Mouse (Mus musculus) erythroblast, embryonic 14.5 days (primary cell): ENCODE measurements around the gene 4930435E12Rik.

Source experiments
- GATA1 ChIP-seq: IDR thresholded peaks from 2 replicates; pipeline ENCODE4 v1.6.1; 2012; ENCODE audit warnings: low read length, inconsistent platforms, mixed read lengths
- TAL1 ChIP-seq: IDR thresholded peaks from 3 replicates; pipeline ENCODE4 v1.6.1; 2012; ENCODE audit warnings: low read length, inconsistent platforms, mixed read lengths

DNA sequence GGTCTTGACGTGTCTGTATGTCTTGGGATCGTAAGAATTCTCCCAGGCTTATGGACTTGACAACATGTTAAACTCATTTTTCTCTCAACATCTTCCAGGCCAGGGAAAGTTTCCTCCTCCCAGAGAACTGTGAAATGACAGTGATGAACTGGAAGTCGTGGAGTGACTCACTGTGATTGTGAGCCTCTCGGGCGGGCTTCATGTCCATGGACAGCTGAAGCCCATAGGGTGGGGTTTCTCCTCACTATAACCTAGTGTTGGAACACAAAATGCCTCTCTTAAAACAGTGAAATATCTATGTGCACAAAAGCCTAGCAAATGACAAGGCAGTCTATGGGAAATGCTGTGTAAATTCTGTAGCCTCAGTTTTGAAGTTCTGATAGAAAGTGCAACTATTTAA lies 35.8 kb upstream of the 4930435E12Rik start:
- no peak for TF ChIP-seq TAL1
- no peak for TF ChIP-seq GATA1
